Mouse (Mus musculus) kidney, adult 18-20 months (tissue): Measurements from ENCODE around the gene Irx4.

Experiments used
- DNase-seq: peaks from one replicate; pipeline ENCODE4 v3.0.0; 2021

The Irx4 gene

GRCm38 (mm10) chr13:73270451-73271081 lies 10.3 kb downstream of the Irx4 start:
- DNase-seq: no peak

- DNase-seq: no peak
Measured at GRCm38 (mm10) chr13:73271336-73272242, 11.3 kb downstream of the Irx4 start.

GRCm38 (mm10) chr13:73272794-73273282 lies 12.6 kb downstream of the Irx4 start:
- no peak for DNase-seq

- DNase-seq: no peak
Measured at GRCm38 (mm10) chr13:73273536-73273935, 13.3 kb downstream of the Irx4 start.

GRCm38 (mm10) chr13:73277361-73277760 lies 17.1 kb downstream of the Irx4 start:
- DNase-seq: no peak

GRCm38 (mm10) chr13:73277797-73278196 lies 17.5 kb downstream of the Irx4 start:
- DNase-seq: no peak

GRCm38 (mm10) chr13:73279196-73279595 lies 18.9 kb downstream of the Irx4 start:
- DNase-seq: no peak

GRCm38 (mm10) chr13:73282407-73282806 lies 22.1 kb downstream of the Irx4 start:
- no peak for DNase-seq

GRCm38 (mm10) chr13:73283534-73283933 lies 23.3 kb downstream of the Irx4 start:
- DNase-seq: no peak

- DNase-seq: no peak
Measured at GRCm38 (mm10) chr13:73290206-73290605, 29.9 kb downstream of the Irx4 start.

GRCm38 (mm10) chr13:73291102-73291501 lies 30.8 kb downstream of the Irx4 start:
- no peak for DNase-seq

GRCm38 (mm10) chr13:73298717-73299116 lies 38.4 kb downstream of the Irx4 start:
- DNase-seq: no peak

- no peak for DNase-seq
Measured at GRCm38 (mm10) chr13:73299322-73299721, 39.0 kb downstream of the Irx4 start.

GRCm38 (mm10) chr13:73304729-73305128 lies 44.5 kb downstream of the Irx4 start:
- no peak for DNase-seq

- no peak for DNase-seq
Measured at GRCm38 (mm10) chr13:73305398-73306084, 45.3 kb downstream of the Irx4 start.

- DNase-seq: no peak
Measured at GRCm38 (mm10) chr13:73306085-73306410, 45.8 kb downstream of the Irx4 start.

- DNase-seq: no peak
Measured at GRCm38 (mm10) chr13:73306430-73306829, 46.2 kb downstream of the Irx4 start.

GRCm38 (mm10) chr13:73310183-73310929 lies 50.1 kb downstream of the Irx4 start:
- peak; percentile 62 for DNase-seq
